Mouse (Mus musculus): Measurements from ENCODE around the gene Dnhd1. TPM values are rescaled to one million over a fixed set of nuclear protein-coding genes. Genes with fewer than 3 reads are reported as not detected.

Gene Dnhd1
- polyA plus RNA-seq (2012): not detected in 2 replicates

GRCm38 (mm10) chr7:105650639-105651435, at the start of gene Dnhd1:
Dnhd1 (plus strand) TSS chr7:105650827.
- H3K27me3 ChIP-seq (ENCODE audit: control insufficient read depth): no peaks in the 10 kb centered on the region
- H3K36me3 ChIP-seq (ENCODE audit: control insufficient read depth): no peaks in the 10 kb centered on the region; the same call in 1 of the 2 replicates
- H3K4me1 ChIP-seq (ENCODE audit: control insufficient read depth): peaks cover 12% of the 10 kb centered on the region
- TF ChIP-seq GATA1 (IDR thresholded peaks at IDR 0.05; ENCODE audit: low read length): no peak
- no peak for TF ChIP-seq TAL1 (IDR thresholded peaks at IDR 0.05; ENCODE audit: low read length)
- no peaks in the 10 kb centered on the region for H3K9me3 ChIP-seq (ENCODE audit: control insufficient read depth, low read length)
- H3K4me3 ChIP-seq (replicated peaks): peak within 1 kb of the TSS; percentile 63

GRCm38 (mm10) chr7:105602860-105603623, 47.6 kb upstream of the Dnhd1 start:
- H3K36me3 ChIP-seq (ENCODE audit: control insufficient read depth): no peaks in the 10 kb centered on the region
- no peaks in the 10 kb centered on the region for H3K9me3 ChIP-seq (ENCODE audit: control insufficient read depth, low read length)
- no peak for TF ChIP-seq TAL1 (IDR thresholded peaks at IDR 0.05; ENCODE audit: low read length)
- TF ChIP-seq GATA1 (IDR thresholded peaks at IDR 0.05; ENCODE audit: low read length): no peak
- H3K27me3 ChIP-seq (ENCODE audit: control insufficient read depth): no peaks in the 10 kb centered on the region
- H3K4me1 ChIP-seq (ENCODE audit: control insufficient read depth): no peaks in the 10 kb centered on the region
- H3K4me3 ChIP-seq (replicated peaks): no peak overlapping the region

- no peak overlapping the region for H3K4me3 ChIP-seq (replicated peaks)
- H3K4me1 ChIP-seq (ENCODE audit: control insufficient read depth): no peaks in the 10 kb centered on the region
- no peaks in the 10 kb centered on the region for H3K27me3 ChIP-seq (ENCODE audit: control insufficient read depth)
- no peak for TF ChIP-seq GATA1 (IDR thresholded peaks at IDR 0.05; ENCODE audit: low read length)
- no peak for TF ChIP-seq TAL1 (IDR thresholded peaks at IDR 0.05; ENCODE audit: low read length)
- H3K36me3 ChIP-seq (ENCODE audit: control insufficient read depth): peaks cover 9% of the 10 kb centered on the region; the same call in 1 of the 2 replicates
- H3K9me3 ChIP-seq (ENCODE audit: control insufficient read depth, low read length): no peaks in the 10 kb centered on the region
Measured at GRCm38 (mm10) chr7:105608467-105608866, 42.2 kb upstream of the Dnhd1 start.

- Histone ChIP-seq H3K4me3 (replicated peaks) (no peak overlapping the region), H3K27me3 (ENCODE audit: control insufficient read depth) (no peaks in the 10 kb centered on the region), H3K9me3 (ENCODE audit: control insufficient read depth, low read length) (no peaks in the 10 kb centered on the region), H3K4me1 (ENCODE audit: control insufficient read depth) (0 out of 2 replicates have a peak, but pooled peaks cover 2% of the 10 kb centered on the region), H3K36me3 (ENCODE audit: control insufficient read depth) (peaks cover 9% of the 10 kb centered on the region; the same call in 1 of the 2 replicates)
- TF ChIP-seq GATA1 (IDR thresholded peaks at IDR 0.05; ENCODE audit: low read length) (no peak), TAL1 (IDR thresholded peaks at IDR 0.05; ENCODE audit: low read length) (no peak)
Measured at GRCm38 (mm10) chr7:105611767-105612166, 38.9 kb upstream of the Dnhd1 start.

- no peaks in the 10 kb centered on the region for H3K9me3 ChIP-seq (ENCODE audit: control insufficient read depth, low read length)
- 0 out of 2 replicates have a peak, but pooled peaks cover 2% of the 10 kb centered on the region for H3K4me1 ChIP-seq (ENCODE audit: control insufficient read depth)
- TF ChIP-seq TAL1 (IDR thresholded peaks at IDR 0.05; ENCODE audit: low read length): no peak
- TF ChIP-seq GATA1 (IDR thresholded peaks at IDR 0.05; ENCODE audit: low read length): no peak
- peaks cover 19% of the 10 kb centered on the region; the same call in 1 of the 2 replicates for H3K36me3 ChIP-seq (ENCODE audit: control insufficient read depth)
- H3K27me3 ChIP-seq (ENCODE audit: control insufficient read depth): no peaks in the 10 kb centered on the region
- H3K4me3 ChIP-seq (replicated peaks): no peak overlapping the region
Measured at GRCm38 (mm10) chr7:105614400-105614799, 36.2 kb upstream of the Dnhd1 start.

GRCm38 (mm10) chr7:105615720-105616119, 34.9 kb upstream of the Dnhd1 start:
- Histone ChIP-seq H3K9me3 (ENCODE audit: control insufficient read depth, low read length) (no peaks in the 10 kb centered on the region), H3K27me3 (ENCODE audit: control insufficient read depth) (no peaks in the 10 kb centered on the region), H3K36me3 (ENCODE audit: control insufficient read depth) (peaks cover 18% of the 10 kb centered on the region; the same call in 1 of the 2 replicates), H3K4me1 (ENCODE audit: control insufficient read depth) (0 out of 2 replicates have a peak, but pooled peaks cover 2% of the 10 kb centered on the region), H3K4me3 (replicated peaks) (no peak overlapping the region)
- TF ChIP-seq GATA1 (IDR thresholded peaks at IDR 0.05; ENCODE audit: low read length): no peak
- no peak for TF ChIP-seq TAL1 (IDR thresholded peaks at IDR 0.05; ENCODE audit: low read length)

- H3K9me3 ChIP-seq (ENCODE audit: control insufficient read depth, low read length): no peaks in the 10 kb centered on the region
- TF ChIP-seq GATA1 (IDR thresholded peaks at IDR 0.05; ENCODE audit: low read length) (no peak), TAL1 (IDR thresholded peaks at IDR 0.05; ENCODE audit: low read length) (no peak)
- no peaks in the 10 kb centered on the region for H3K27me3 ChIP-seq (ENCODE audit: control insufficient read depth)
- H3K36me3 ChIP-seq (ENCODE audit: control insufficient read depth): peaks cover 11% of the 10 kb centered on the region; the same call in 1 of the 2 replicates
- no peak overlapping the region for H3K4me3 ChIP-seq (replicated peaks)
- 0 out of 2 replicates have a peak, but pooled peaks cover 2% of the 10 kb centered on the region for H3K4me1 ChIP-seq (ENCODE audit: control insufficient read depth)
Measured at GRCm38 (mm10) chr7:105616561-105616960, 34.1 kb upstream of the Dnhd1 start.

GRCm38 (mm10) chr7:105617810-105618209, 32.8 kb upstream of the Dnhd1 start:
- H3K4me3 ChIP-seq (replicated peaks): no peak overlapping the region
- peaks cover 10% of the 10 kb centered on the region; the same call in 1 of the 2 replicates for H3K36me3 ChIP-seq (ENCODE audit: control insufficient read depth)

GRCm38 (mm10) chr7:105619701-105620100, 30.9 kb upstream of the Dnhd1 start:
- H3K9me3 ChIP-seq (ENCODE audit: control insufficient read depth, low read length): no peaks in the 10 kb centered on the region
- H3K27me3 ChIP-seq (ENCODE audit: control insufficient read depth): no peaks in the 10 kb centered on the region
- no peak overlapping the region for H3K4me3 ChIP-seq (replicated peaks)
- H3K36me3 ChIP-seq (ENCODE audit: control insufficient read depth): peaks cover 10% of the 10 kb centered on the region; the same call in 1 of the 2 replicates
- TF ChIP-seq TAL1 (IDR thresholded peaks at IDR 0.05; ENCODE audit: low read length) (no peak), GATA1 (IDR thresholded peaks at IDR 0.05; ENCODE audit: low read length) (no peak)
- H3K4me1 ChIP-seq (ENCODE audit: control insufficient read depth): 0 out of 2 replicates have a peak, but pooled peaks cover 2% of the 10 kb centered on the region

More at GRCm38 (mm10) chr7:105617810-105618209, 32.8 kb upstream of the Dnhd1 start:
- Histone ChIP-seq H3K9me3 (ENCODE audit: control insufficient read depth, low read length) (no peaks in the 10 kb centered on the region), H3K4me1 (ENCODE audit: control insufficient read depth) (0 out of 2 replicates have a peak, but pooled peaks cover 2% of the 10 kb centered on the region), H3K27me3 (ENCODE audit: control insufficient read depth) (no peaks in the 10 kb centered on the region)
- TF ChIP-seq TAL1 (IDR thresholded peaks at IDR 0.05; ENCODE audit: low read length) (no peak), GATA1 (IDR thresholded peaks at IDR 0.05; ENCODE audit: low read length) (no peak)
